Mouse (Mus musculus) G1E (cell line): Measurements from ENCODE around the gene Cntn5.

Source experiments
- CTCF ChIP-seq: IDR thresholded peaks from 2 replicates; pipeline ENCODE4 v1.5.1; 2012; ENCODE audit warnings: low read depth, low read length, inconsistent platforms, mixed read lengths
- GATA1 ChIP-seq: IDR thresholded peaks from 2 replicates; pipeline ENCODE4 v1.6.1; 2012; ENCODE audit warnings: borderline replicate concordance, low read length, inconsistent platforms, mixed read lengths
- GATA2 ChIP-seq: IDR thresholded peaks from 2 replicates; pipeline ENCODE4 v1.6.1; 2012; ENCODE audit warnings: low read depth, low read length, inconsistent platforms, borderline replicate concordance
- POLR2AphosphoS5 ChIP-seq: IDR thresholded peaks from 2 replicates; pipeline ENCODE4 v1.6.1; 2012; ENCODE audit warnings: low read depth, low read length, inconsistent platforms; ENCODE audit not compliant: insufficient replicate concordance

DNA sequence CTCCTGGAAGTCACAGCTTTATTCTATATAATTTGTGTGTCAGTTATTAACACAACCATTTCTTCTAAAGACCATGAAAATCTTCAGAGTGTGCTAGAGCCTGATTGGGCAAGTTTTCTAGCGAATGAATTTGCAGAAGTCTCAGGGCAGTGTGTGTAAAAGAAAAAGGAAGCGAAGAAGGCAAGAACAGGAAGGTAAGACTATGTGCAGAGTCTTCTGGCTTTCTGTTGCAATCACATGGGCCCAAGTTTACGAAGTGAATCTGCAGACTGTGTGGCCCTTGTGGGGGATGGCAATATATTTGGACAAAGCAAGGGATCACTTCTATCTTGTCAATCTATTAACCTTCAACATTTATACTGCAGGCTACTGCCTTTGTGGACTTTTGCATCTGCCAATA is 1251.1 kb downstream of the Cntn5 start:
- TF ChIP-seq CTCF (no peak), GATA1 (no peak), POLR2AphosphoS5 (no peak), GATA2 (no peak)
